Mouse (Mus musculus): ENCODE results near the gene Pbld2. TPM values are rescaled to one million over a fixed set of nuclear protein-coding genes. Genes with fewer than 3 reads are reported as not detected.

Pbld2 gene
- polyA plus RNA-seq, 1 experiment from 2014 or later: 0.68 TPM

DNA sequence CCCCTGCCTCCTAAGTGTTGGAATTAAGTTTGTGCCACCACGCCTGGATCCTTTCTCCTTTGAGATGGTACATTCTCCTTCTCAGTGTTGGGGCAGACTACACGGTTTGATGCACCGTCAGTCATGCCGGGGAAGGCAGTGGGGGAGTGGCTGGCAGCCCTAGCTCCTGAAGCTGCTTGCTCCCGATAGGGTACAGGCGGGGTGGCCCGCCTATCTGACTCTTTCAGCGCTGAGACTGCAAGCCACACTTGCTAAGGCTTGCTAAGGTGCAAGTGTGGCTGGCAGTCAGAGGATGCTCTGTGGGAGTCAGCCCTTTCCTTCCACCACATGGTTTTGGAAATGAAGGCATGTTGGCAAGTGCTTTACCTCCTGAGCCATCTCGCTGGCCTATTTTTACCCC lies 23.5 kb upstream of the Pbld2 start:
- Histone ChIP-seq H3K9me3 (ENCODE audit: control insufficient read depth, low read length) (no peaks in the 10 kb centered on the region), H3K9ac (ENCODE audit: low read depth, low read length) (no peak overlapping the region), H3K36me3 (ENCODE audit: control insufficient read depth, insufficient read depth, low read length) (peaks cover 51% of the 10 kb centered on the region), H3K4me2 (ENCODE audit: low read length) (no peak overlapping the region), H3K27ac (ENCODE audit: low read depth, low read length) (no peak overlapping the region), H3K4me1 (ENCODE audit: control insufficient read depth, insufficient read depth, low read depth, low read length) (no peaks in the 10 kb centered on the region), H3K4me3 (ENCODE audit: low read length) (no peak overlapping the region), H3K27me3 (replicated peaks; ENCODE audit: control insufficient read depth, insufficient read depth, low read length) (no peaks in the 10 kb centered on the region)
- no peak for ATAC-seq
- WGBS: 60% methylated on average over 9 of the region's 9 CpGs

- Histone ChIP-seq H3K4me3 (ENCODE audit: low read length) (no peak overlapping the region), H3K9ac (ENCODE audit: low read depth, low read length) (no peak overlapping the region), H3K36me3 (ENCODE audit: control insufficient read depth, insufficient read depth, low read length) (peaks cover 51% of the 10 kb centered on the region), H3K27me3 (replicated peaks; ENCODE audit: control insufficient read depth, insufficient read depth, low read length) (no peaks in the 10 kb centered on the region), H3K4me2 (ENCODE audit: low read length) (no peak overlapping the region), H3K27ac (ENCODE audit: low read depth, low read length) (no peak overlapping the region), H3K4me1 (ENCODE audit: control insufficient read depth, insufficient read depth, low read depth, low read length) (no peaks in the 10 kb centered on the region), H3K9me3 (ENCODE audit: control insufficient read depth, low read length) (no peaks in the 10 kb centered on the region)
- ATAC-seq: no peak
- 85% methylated on average over 9 of the region's 9 CpGs for WGBS
Measured at GRCm38 (mm10) chr10:63003252-63003651, 20.9 kb upstream of the Pbld2 start.

DNA sequence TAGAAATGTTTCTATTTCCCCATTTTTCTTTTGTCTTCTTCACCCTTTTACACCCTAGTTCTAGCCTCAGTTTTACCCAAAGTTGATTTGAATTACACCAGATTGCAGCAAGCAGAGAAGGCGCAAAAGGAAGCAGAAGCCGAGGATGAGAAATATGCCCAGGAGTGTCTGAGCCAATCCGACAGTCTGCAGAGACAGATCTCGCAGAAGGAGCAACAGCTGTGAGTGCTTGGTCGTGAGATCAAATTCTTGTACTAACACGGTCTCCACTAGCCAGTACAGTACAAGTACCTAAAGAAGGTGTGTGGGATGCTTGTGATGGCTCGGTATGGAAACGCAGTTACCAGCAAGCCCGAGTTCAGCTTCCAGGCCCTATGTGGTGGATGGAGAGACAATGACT lies 19.6 kb upstream of the Pbld2 start:
- no peak overlapping the region for H3K4me3 ChIP-seq (ENCODE audit: low read length)
- ATAC-seq: no peak
- peaks cover 55% of the 10 kb centered on the region for H3K36me3 ChIP-seq (ENCODE audit: control insufficient read depth, insufficient read depth, low read length)
- no peaks in the 10 kb centered on the region for H3K27me3 ChIP-seq (replicated peaks; ENCODE audit: control insufficient read depth, insufficient read depth, low read length)
- WGBS: 90% methylated on average over 9 of the region's 9 CpGs
- no peaks in the 10 kb centered on the region for H3K4me1 ChIP-seq (ENCODE audit: control insufficient read depth, insufficient read depth, low read depth, low read length)
- no peak overlapping the region for H3K27ac ChIP-seq (ENCODE audit: low read depth, low read length)
- no peak overlapping the region for H3K9ac ChIP-seq (ENCODE audit: low read depth, low read length)
- no peaks in the 10 kb centered on the region for H3K9me3 ChIP-seq (ENCODE audit: control insufficient read depth, low read length)
- H3K4me2 ChIP-seq (ENCODE audit: low read length): no peak overlapping the region

DNA sequence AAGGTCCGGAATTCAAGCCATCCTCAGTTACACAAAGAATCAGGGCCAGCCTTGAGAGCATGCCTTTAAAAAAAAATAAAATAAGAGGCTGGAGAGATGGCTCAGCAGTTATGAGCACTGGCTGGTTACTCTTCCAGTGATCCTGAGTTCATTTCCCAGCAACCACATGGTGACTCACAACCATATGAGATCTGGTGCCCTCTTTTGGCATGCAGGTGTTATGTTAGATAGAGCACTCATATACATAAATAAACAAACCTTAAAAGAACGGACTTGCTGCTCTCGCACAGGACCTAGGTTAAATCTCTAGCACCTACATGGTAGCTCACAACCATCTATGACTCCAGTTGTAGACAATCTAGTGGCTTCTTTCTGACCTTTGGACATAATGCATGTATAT lies 15.9 kb upstream of the Pbld2 start:
- peaks cover 69% of the 10 kb centered on the region for H3K36me3 ChIP-seq (ENCODE audit: control insufficient read depth, insufficient read depth, low read length)
- no peak overlapping the region for H3K27ac ChIP-seq (ENCODE audit: low read depth, low read length)
- H3K4me1 ChIP-seq (ENCODE audit: control insufficient read depth, insufficient read depth, low read depth, low read length): no peaks in the 10 kb centered on the region
- H3K9me3 ChIP-seq (ENCODE audit: control insufficient read depth, low read length): no peaks in the 10 kb centered on the region
- no peak overlapping the region for H3K4me2 ChIP-seq (ENCODE audit: low read length)
- no peak overlapping the region for H3K4me3 ChIP-seq (ENCODE audit: low read length)
- no peaks in the 10 kb centered on the region for H3K27me3 ChIP-seq (replicated peaks; ENCODE audit: control insufficient read depth, insufficient read depth, low read length)
- no peak overlapping the region for H3K9ac ChIP-seq (ENCODE audit: low read depth, low read length)
- no peak for ATAC-seq
- WGBS: 73% methylated on average over 3 of the region's 3 CpGs

DNA sequence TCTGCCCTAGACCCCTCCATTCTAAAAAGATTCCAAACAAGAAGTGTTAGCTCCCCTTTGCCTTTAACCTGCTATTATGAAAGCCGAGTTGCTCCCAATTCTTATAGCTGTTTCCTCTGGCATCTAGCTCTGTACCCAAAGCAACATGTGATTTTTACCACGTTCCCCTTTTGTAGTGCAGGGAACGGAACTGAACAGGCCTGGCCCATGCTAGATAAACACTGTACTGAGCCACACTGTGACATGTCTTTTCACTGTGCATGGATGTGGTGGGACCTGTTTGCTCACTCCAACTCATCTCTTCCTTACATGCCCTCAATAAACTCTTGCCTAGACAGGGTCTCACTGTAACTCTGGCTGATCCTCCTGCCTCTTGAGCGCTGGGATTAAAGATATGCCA lies 13.8 kb upstream of the Pbld2 start:
- Histone ChIP-seq H3K27ac (ENCODE audit: low read depth, low read length) (no peak overlapping the region), H3K4me3 (ENCODE audit: low read length) (no peak overlapping the region), H3K4me2 (ENCODE audit: low read length) (no peak overlapping the region), H3K9me3 (ENCODE audit: control insufficient read depth, low read length) (no peaks in the 10 kb centered on the region), H3K36me3 (ENCODE audit: control insufficient read depth, insufficient read depth, low read length) (peaks cover 64% of the 10 kb centered on the region), H3K4me1 (ENCODE audit: control insufficient read depth, insufficient read depth, low read depth, low read length) (no peaks in the 10 kb centered on the region), H3K27me3 (replicated peaks; ENCODE audit: control insufficient read depth, insufficient read depth, low read length) (no peaks in the 10 kb centered on the region), H3K9ac (ENCODE audit: low read depth, low read length) (no peak overlapping the region)
- 91% methylated on average over 4 of the region's 4 CpGs for WGBS
- ATAC-seq: no peak

GRCm38 (mm10) chr10:63011556-63011955 lies 12.6 kb upstream of the Pbld2 start:
- no peak for ATAC-seq
- H3K4me2 ChIP-seq (ENCODE audit: low read length): no peak overlapping the region
- H3K9ac ChIP-seq (ENCODE audit: low read depth, low read length): no peak overlapping the region
- no peak overlapping the region for H3K4me3 ChIP-seq (ENCODE audit: low read length)
- 84% methylated on average over 6 of the region's 6 CpGs for WGBS
- no peaks in the 10 kb centered on the region for H3K4me1 ChIP-seq (ENCODE audit: control insufficient read depth, insufficient read depth, low read depth, low read length)
- no peaks in the 10 kb centered on the region for H3K9me3 ChIP-seq (ENCODE audit: control insufficient read depth, low read length)
- peaks cover 62% of the 10 kb centered on the region for H3K36me3 ChIP-seq (ENCODE audit: control insufficient read depth, insufficient read depth, low read length)
- H3K27ac ChIP-seq (ENCODE audit: low read depth, low read length): no peak overlapping the region
- no peaks in the 10 kb centered on the region for H3K27me3 ChIP-seq (replicated peaks; ENCODE audit: control insufficient read depth, insufficient read depth, low read length)

GRCm38 (mm10) chr10:63013476-63013875 lies 10.6 kb upstream of the Pbld2 start:
- Histone ChIP-seq H3K4me2 (ENCODE audit: low read length) (no peak overlapping the region), H3K9me3 (ENCODE audit: control insufficient read depth, low read length) (no peaks in the 10 kb centered on the region), H3K27ac (ENCODE audit: low read depth, low read length) (no peak overlapping the region), H3K27me3 (replicated peaks; ENCODE audit: control insufficient read depth, insufficient read depth, low read length) (no peaks in the 10 kb centered on the region), H3K4me1 (ENCODE audit: control insufficient read depth, insufficient read depth, low read depth, low read length) (no peaks in the 10 kb centered on the region), H3K9ac (ENCODE audit: low read depth, low read length) (no peak overlapping the region), H3K4me3 (ENCODE audit: low read length) (no peak overlapping the region), H3K36me3 (ENCODE audit: control insufficient read depth, insufficient read depth, low read length) (peaks cover 51% of the 10 kb centered on the region)
- ATAC-seq: no peak
- WGBS: 83% methylated on average over 3 of the region's 3 CpGs

GRCm38 (mm10) chr10:63014168-63014567 lies 9.9 kb upstream of the Pbld2 start:
- H3K4me2 ChIP-seq (ENCODE audit: low read length): no peak overlapping the region
- no peaks in the 10 kb centered on the region for H3K27me3 ChIP-seq (replicated peaks; ENCODE audit: control insufficient read depth, insufficient read depth, low read length)
- peaks cover 3% of the 10 kb centered on the region for H3K4me1 ChIP-seq (ENCODE audit: control insufficient read depth, insufficient read depth, low read depth, low read length)
- peaks cover 48% of the 10 kb centered on the region for H3K36me3 ChIP-seq (ENCODE audit: control insufficient read depth, insufficient read depth, low read length)
- no peak overlapping the region for H3K27ac ChIP-seq (ENCODE audit: low read depth, low read length)
- 90% methylated on average over 9 of the region's 9 CpGs for WGBS
- H3K4me3 ChIP-seq (ENCODE audit: low read length): no peak overlapping the region
- H3K9me3 ChIP-seq (ENCODE audit: control insufficient read depth, low read length): no peaks in the 10 kb centered on the region
- ATAC-seq: no peak
- no peak overlapping the region for H3K9ac ChIP-seq (ENCODE audit: low read depth, low read length)

DNA sequence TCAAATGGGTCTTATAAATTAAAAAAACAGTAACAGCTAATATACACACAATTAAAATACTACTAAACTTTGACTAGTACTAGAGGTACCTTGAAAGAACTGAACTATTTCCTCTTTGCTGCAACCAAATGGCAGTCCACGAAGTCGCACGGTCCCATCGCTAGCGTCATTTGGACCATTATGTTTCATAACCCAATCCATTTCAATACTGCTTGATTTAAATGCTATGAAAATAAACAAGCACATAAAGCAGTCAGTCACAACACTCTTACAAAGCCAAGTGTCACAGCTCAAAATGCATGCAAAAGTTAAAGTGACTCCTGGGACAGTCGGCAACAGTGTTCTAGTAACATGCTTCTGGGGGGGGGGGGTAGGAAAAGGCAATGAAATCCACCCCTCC lies 4.8 kb upstream of the Pbld2 start:
- 73% methylated on average over 6 of the region's 6 CpGs for WGBS
- no peaks in the 10 kb centered on the region for H3K9me3 ChIP-seq (ENCODE audit: control insufficient read depth, low read length)
- no peak overlapping the region for H3K27ac ChIP-seq (ENCODE audit: low read depth, low read length)
- H3K27me3 ChIP-seq (replicated peaks; ENCODE audit: control insufficient read depth, insufficient read depth, low read length): no peaks in the 10 kb centered on the region
- no peak overlapping the region for H3K9ac ChIP-seq (ENCODE audit: low read depth, low read length)
- H3K4me3 ChIP-seq (ENCODE audit: low read length): no peak overlapping the region
- H3K4me2 ChIP-seq (ENCODE audit: low read length): no peak overlapping the region
- H3K36me3 ChIP-seq (ENCODE audit: control insufficient read depth, insufficient read depth, low read length): peaks cover 12% of the 10 kb centered on the region
- no peak for ATAC-seq
- H3K4me1 ChIP-seq (ENCODE audit: control insufficient read depth, insufficient read depth, low read depth, low read length): peaks cover 27% of the 10 kb centered on the region

DNA sequence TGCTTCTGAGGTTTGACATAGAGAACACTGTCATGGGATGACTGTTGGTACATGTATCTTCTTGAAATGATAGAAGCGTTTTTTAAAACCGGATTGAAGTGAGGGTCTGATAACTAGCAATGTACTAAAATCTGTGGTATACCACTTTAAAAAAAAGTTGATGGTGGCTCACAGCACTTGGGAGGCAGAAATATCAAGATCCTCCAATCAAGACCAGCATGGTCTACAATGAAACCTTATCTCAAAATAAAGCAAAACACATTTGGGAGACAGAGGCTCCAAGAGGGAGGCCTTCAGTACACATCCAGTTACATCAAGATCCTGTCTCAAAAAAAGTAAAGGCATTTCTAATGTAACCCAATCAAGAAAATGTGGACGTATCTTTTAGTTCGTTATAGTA lies 2.4 kb upstream of the Pbld2 start:
- Histone ChIP-seq H3K4me2 (ENCODE audit: low read length) (peak overlapping the region; percentile 76), H3K27ac (ENCODE audit: low read depth, low read length) (no peak overlapping the region), H3K9me3 (ENCODE audit: control insufficient read depth, low read length) (no peaks in the 10 kb centered on the region), H3K27me3 (replicated peaks; ENCODE audit: control insufficient read depth, insufficient read depth, low read length) (no peaks in the 10 kb centered on the region), H3K9ac (ENCODE audit: low read depth, low read length) (peak overlapping the region; percentile 50), H3K36me3 (ENCODE audit: control insufficient read depth, insufficient read depth, low read length) (peaks cover 4% of the 10 kb centered on the region), H3K4me1 (ENCODE audit: control insufficient read depth, insufficient read depth, low read depth, low read length) (peaks cover 33% of the 10 kb centered on the region), H3K4me3 (ENCODE audit: low read length) (peak overlapping the region; percentile 79)
- no peak for ATAC-seq
- WGBS: 30% methylated on average over 4 of the region's 4 CpGs

Measured in hindbrain, embryonic 16.5 days (tissue).